Mouse (Mus musculus) gastrocnemius, postnatal 25 days (tissue): Measurements from ENCODE around the gene Apol8. TPM values are rescaled to one million over a fixed set of nuclear protein-coding genes. Genes with fewer than 3 reads are reported as not detected.

ENCODE experiments used
- total RNA-seq, 2 experiments: library from RNA; stranded (reverse); gene quantifications; 1 replicate in 1 of 2; 2 replicates in 1 of 2; pipeline ENCODE4 v1.2.3; 2021

The Apol8 gene
- total RNA-seq, 2 experiments from 2014 or later = 0.21 TPM; not detected in 1

Other genes starting within 250 kb of the Apol8 start
- gene Apol11a, start 248.7 kb downstream of the Apol8 start, total RNA-seq = not detected
- not detected for gene Apol7c, start 223.7 kb downstream of the Apol8 start, total RNA-seq
- gene 1700025B11Rik, start 195.1 kb downstream of the Apol8 start, total RNA-seq = not detected
- gene Apol10b, start 160.9 kb downstream of the Apol8 start, total RNA-seq = under 1 TPM; 0.43 to 0.64 TPM
- gene Gm36245, start 157.7 kb downstream of the Apol8 start, total RNA-seq = not detected
- under 1 TPM in 1 of 2 experiments, not detected in 1; 0.27 TPM for gene Apol11b, start 113.7 kb downstream of the Apol8 start, total RNA-seq
- under 1 TPM; 0.24 to 0.28 TPM for gene Apol7e, start 58.1 kb downstream of the Apol8 start, total RNA-seq
- gene Apol9b, start 28.0 kb downstream of the Apol8 start, total RNA-seq = not detected
- 10 to 100 TPM; 51.0 to 72.0 TPM for gene Myh9, start 85.2 kb upstream of the Apol8 start, total RNA-seq
- gene Txn2, start 172.0 kb upstream of the Apol8 start, total RNA-seq = 100 to 1,000 TPM; 210 to 254 TPM
- gene Foxred2, start 199.7 kb upstream of the Apol8 start, total RNA-seq = under 1 TPM; 0.54 to 0.86 TPM
- 10 to 100 TPM; 52.8 to 52.9 TPM for gene Eif3d, start 213.8 kb upstream of the Apol8 start, total RNA-seq